Mouse (Mus musculus) layer of hippocampus, adult 11-12 months (tissue): ENCODE data around the gene Cdx2.

Experiments used
- DNase-seq: peaks from one replicate; pipeline ENCODE4 v3.0.0; 2022; ENCODE audit warnings: low spot score

Cdx2 gene

GRCm38 (mm10) chr5:147315432-147316075 is 8.5 kb upstream of the Cdx2 start:
- DNase-seq: no peak

- no peak for DNase-seq
Measured at GRCm38 (mm10) chr5:147314646-147315431, 7.8 kb upstream of the Cdx2 start.

GRCm38 (mm10) chr5:147312830-147313685 is 6.0 kb upstream of the Cdx2 start:
- no peak for DNase-seq

- no peak for DNase-seq
Measured at GRCm38 (mm10) chr5:147309786-147310185, 2.7 kb upstream of the Cdx2 start.

- DNase-seq: no peak
Measured at GRCm38 (mm10) chr5:147308451-147308850, 1.4 kb upstream of the Cdx2 start.

DNA sequence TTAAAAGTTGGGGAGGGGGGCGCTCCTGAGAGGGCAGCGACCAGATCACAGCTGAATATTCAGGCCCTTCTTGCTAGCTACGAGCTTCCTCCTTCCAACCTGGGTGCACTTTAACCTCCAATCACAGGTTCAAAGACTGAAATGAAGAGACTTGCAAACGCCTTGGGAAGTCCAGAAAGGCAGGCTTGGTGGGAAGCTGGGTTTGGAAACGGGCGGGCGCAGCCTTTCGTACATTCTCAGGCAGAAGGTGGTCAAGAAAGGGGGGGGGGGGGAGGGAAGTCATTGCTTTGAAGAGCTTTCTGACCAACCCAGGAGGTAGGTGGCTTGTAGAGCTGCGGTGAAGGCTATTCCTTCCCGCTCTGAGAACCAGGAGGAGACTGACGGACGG is 322 bp upstream of the Cdx2 start:
- no peak for DNase-seq

DNA sequence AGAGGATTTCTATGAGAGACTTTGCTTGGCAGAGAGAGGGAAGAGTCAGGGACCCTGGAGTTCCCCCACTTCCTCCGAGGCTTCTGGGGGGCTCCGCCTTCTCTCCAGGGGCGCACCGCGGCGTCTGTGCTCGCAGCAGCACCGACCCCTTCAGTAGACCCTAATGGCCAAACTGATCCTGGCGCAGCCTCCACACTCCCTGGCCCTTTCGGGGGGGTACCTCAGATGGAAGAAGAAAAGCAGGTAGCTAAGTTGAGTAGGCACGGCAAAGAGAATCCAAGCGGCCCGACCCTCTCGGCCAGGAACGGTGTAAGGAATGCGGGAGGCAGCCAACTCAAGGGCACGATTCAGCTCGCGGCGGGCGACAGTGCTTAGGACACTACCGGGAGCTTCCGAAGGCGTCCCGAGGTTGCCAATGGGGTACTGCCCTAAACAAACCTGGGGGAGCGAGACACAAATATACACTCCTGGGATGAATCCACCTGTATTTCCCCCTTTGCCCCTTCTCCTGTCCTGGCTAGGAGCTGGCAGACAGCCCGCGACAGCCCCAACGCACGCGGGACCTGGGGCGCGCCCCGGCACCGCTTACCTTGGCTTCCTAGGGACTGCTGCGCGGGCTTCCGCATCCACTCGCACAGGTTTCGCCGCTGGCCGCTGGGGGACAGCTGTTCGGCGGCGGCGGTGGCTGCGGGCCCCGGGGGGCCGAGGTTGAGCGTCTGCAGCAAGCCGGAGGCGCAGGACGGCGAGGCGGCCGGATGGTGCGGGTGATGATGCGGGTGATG is 1.0 kb downstream of the Cdx2 start:
- no peak for DNase-seq

- no peak for DNase-seq
Measured at GRCm38 (mm10) chr5:147305166-147305565, 1.9 kb downstream of the Cdx2 start.

GRCm38 (mm10) chr5:147304276-147305155 is 2.6 kb downstream of the Cdx2 start:
- DNase-seq: no peak

GRCm38 (mm10) chr5:147302746-147303400 is 4.2 kb downstream of the Cdx2 start:
- DNase-seq: no peak

- DNase-seq: no peak
Measured at GRCm38 (mm10) chr5:147302141-147302540, 4.9 kb downstream of the Cdx2 start.

- DNase-seq: no peak
Measured at GRCm38 (mm10) chr5:147301781-147302070, 5.3 kb downstream of the Cdx2 start.

- DNase-seq: no peak
Measured at GRCm38 (mm10) chr5:147300917-147301780, 5.9 kb downstream of the Cdx2 start.

DNA sequence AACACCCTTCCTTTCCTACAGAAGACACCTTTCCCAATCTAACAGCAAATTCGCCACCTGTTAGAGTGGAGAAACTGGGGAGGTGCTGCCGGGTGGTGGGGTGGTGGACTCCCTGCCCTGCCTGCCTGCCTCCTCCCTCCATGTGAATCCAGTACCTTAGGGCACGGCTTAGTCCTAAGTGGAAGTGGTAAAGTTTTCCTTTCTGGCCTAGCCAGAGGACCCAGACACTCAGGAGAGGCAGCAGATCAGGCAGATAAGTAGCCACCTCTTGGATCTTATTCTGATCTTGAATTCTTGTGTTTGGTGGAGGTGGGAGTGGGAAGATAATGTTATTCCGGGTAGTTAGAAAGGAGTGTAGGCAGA is 7.1 kb downstream of the Cdx2 start:
- DNase-seq: no peak

- peak; percentile 15 for DNase-seq
Measured at GRCm38 (mm10) chr5:147299255-147300000, 7.6 kb downstream of the Cdx2 start.

- DNase-seq: no peak
Measured at GRCm38 (mm10) chr5:147297249-147297648, 9.8 kb downstream of the Cdx2 start.

DNA sequence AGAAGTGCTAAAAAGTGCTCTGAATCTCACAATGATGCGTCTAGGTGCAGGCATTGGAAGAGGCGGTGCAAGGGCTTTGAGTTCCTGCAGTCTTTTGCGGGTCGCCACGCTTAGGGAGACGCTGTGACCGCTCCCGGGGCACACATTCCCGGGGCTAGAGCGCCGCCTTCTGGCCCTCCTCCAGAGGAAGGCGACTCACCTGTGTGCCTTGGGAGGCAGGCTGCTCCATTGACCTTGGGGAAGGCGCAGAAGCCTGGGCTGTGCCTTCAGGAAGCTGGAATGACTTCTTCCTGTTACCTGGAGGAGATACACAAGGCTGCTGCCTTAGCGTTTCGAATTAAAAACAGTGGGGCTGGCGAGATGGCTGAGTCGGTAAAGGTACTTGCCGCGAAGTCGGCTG is 12.9 kb downstream of the Cdx2 start:
- no peak for DNase-seq

- peak; percentile 47 for DNase-seq
Measured at GRCm38 (mm10) chr5:147293127-147293910, 13.8 kb downstream of the Cdx2 start.
